Mouse (Mus musculus): ENCODE measurements at regions not wholly inside any gene's neighbourhood (a gene's known extent, or its start where the extent isn't known, plus 50 kb on each side); places are given as distances from the start of the nearest gene placed in this dataset.

DNA sequence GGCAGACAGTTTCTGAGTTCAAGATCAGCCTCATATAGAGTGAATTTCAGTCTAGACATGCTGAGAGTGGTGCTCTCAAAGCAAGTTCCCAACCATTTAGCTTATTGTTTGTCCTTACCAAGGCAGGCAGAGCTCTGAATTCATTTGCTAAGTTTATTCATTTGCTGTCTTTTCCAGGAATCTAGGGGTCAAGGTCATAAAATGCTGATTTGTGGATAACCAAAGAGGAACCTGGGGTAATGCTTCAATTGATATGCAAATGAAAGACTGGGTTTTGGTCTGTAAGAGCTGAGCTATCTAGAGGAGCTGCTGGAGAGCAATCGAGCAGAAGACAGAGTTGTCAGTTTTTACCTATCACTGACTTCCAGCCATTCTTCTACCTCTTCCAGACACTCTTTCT is 832.8 kb downstream of the Ryr2 start:
- no peak for DNase-seq (ENCODE audit: low spot score)

DNA sequence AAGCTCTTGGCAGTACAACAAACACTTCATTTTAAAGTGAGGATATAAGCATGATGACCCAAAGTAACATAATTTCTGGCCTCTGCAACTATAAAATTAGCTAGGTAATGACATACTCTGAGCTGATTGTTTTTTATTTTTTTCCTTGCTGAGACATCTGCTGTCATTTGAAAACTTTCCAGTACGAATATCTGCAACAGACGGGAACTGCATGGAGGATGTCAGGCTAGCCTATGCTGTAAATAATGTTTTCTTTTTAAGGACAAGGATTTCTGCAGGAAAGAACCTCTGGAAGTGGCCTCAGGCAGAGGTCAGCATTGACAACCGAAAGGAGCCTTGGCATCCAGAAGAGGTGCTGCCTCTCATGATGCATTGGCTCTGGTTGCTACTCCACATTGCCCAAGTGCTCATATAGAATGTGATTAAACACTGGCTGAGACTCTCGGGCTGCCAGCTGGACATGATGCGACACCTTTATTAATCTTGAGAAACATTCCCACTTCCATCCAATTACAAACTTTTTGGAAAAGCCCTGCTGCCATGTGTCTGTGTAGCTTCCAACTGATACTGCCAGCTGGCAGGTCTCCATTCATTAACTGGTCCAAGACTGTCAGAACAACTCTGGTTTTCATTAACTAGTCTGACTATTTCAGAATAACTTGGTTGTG is 837.9 kb downstream of the Ryr2 start:
- peak; percentile 5 for DNase-seq (ENCODE audit: low spot score)

- no peak for DNase-seq (ENCODE audit: low spot score)
Observed at GRCm38 (mm10) chr13:11247541-11247940, 859.2 kb downstream of the Ryr2 start.

DNA sequence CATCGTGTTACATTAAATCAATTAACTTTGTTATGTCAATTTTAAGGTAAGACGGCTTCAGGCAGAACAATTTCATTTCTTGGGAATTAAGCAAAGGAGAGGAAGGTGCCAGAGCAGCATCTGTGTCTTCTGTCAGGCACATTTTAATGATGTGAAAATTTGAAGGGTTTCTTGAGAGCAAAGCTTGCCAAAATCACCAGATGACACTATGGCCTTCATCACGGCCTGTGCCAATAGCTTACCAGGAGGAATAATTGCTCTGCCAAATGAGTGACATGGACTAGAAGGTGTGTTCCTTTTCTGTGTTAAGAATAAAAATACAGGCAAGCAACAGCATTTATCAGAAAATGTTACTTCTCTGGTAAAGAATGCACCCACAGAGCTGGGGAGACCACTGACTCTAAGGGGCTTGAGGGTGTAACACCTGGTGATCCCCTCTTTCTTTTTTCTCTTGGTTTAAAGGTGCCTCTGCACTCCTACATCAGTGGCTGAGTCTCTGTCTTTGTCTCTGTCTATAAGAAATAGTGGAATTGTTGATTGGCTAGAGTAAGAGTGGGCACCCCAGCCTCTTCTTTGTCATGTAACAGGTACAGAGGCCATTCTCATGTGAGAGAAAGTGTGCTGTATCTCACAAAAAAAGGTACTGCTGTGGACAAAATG is 856.2 kb upstream of the Chrm3 start:
- DNase-seq (ENCODE audit: low spot score), result no peak

DNA sequence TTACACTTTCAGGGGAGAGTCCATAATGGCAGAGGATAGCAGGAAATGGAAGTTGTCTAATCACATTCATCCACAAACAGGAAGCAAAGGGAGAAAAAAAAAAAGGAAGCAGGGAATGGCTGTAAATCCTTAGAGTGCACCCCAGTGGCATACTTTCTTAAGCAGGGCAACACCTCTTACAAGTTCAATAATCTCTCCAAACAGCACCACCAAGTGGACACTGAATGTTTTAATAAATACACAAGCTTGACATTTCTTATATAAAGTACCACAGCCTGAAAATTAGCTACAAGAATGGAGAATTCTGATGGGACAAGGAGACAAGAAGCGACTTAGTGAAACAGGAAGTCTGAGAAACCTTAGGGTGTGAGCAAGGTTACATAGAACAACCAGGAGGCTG is 849.5 kb upstream of the Chrm3 start:
- no peak for DNase-seq (ENCODE audit: low spot score)

GRCm38 (mm10) chr13:11205216-11205786 is 844.7 kb upstream of the Chrm3 start:
- DNase-seq (ENCODE audit: low spot score), result no peak

- DNase-seq (ENCODE audit: low spot score), result no peak
Observed at GRCm38 (mm10) chr13:11201978-11202377, 841.3 kb upstream of the Chrm3 start.

- no peak for DNase-seq (ENCODE audit: low spot score)
Observed at GRCm38 (mm10) chr13:11192471-11192870, 831.8 kb upstream of the Chrm3 start.

DNA sequence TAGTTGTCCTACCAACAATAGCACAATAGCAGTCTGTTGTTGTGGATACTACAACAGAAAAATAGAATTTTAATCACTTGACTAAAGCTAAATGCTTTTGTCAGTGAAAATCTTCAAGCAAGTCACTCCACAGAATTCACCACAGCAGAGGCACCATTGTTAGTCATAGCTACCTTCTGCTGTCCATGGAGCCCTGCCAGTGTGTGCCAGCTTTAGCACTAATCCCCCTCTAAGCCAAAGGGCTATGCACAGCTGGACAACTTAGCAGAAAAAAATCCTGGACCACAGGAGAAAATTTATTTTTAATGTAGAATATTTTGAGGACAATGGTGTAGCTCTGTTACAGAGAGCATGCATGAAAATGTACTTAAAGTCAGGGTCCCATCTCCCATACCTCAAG is 820.5 kb upstream of the Chrm3 start:
- DNase-seq (ENCODE audit: low spot score), result no peak

DNA sequence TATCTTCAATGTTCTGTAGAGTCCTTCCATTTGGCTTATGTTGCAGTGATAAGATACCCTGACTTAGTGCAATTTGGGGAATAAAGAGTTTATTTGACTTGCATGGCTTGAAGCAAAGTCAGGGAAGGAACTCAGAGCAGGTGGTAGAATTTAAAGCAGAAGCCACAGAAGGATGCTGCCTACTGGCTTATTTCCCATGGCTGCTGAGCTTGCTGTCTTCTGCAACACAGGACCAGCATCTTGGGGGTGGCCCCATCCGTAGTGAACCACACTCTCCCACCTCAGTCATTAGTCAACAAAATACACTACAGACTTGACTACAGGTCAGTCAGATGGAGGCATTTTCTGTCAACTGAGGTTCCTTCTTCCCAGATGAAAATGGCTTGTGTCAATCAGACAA is 819.7 kb upstream of the Chrm3 start:
- DNase-seq (ENCODE audit: low spot score), result no peak

GRCm38 (mm10) chr13:11178586-11178985 is 817.9 kb upstream of the Chrm3 start:
- DNase-seq (ENCODE audit: low spot score), result no peak

- no peak for DNase-seq (ENCODE audit: low spot score)
Observed at GRCm38 (mm10) chr13:11177642-11178420, 817.2 kb upstream of the Chrm3 start.

DNA sequence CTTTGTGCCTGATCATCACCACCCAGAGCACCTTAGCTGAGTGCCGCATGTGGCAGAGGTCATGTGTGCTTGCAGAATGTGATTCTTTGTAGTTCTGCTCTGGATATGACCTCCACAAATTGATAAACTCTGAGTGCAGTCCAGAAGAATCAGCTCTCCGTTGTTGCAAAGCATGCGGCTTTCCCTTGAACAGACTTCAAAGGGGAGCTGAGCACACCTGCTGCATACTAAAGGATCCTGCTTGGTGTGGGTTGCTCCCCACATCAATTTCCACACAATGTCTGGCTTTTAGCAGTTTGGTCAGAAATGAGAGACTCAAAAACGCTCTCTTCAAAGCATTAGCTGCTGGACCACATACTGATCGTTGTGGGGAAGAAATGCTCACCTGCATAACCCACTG is 806.5 kb upstream of the Chrm3 start:
- no peak for DNase-seq (ENCODE audit: low spot score)

GRCm38 (mm10) chr13:11164130-11164529 is 803.5 kb upstream of the Chrm3 start:
- DNase-seq (ENCODE audit: low spot score), result no peak

- DNase-seq (ENCODE audit: low spot score), result no peak
Observed at GRCm38 (mm10) chr13:11147268-11147667, 786.6 kb upstream of the Chrm3 start.

- no peak for DNase-seq (ENCODE audit: low spot score)
Observed at GRCm38 (mm10) chr13:11107693-11108092, 747.0 kb upstream of the Chrm3 start.

- DNase-seq (ENCODE audit: low spot score), result no peak
Observed at GRCm38 (mm10) chr13:11106426-11106825, 745.8 kb upstream of the Chrm3 start.

DNA sequence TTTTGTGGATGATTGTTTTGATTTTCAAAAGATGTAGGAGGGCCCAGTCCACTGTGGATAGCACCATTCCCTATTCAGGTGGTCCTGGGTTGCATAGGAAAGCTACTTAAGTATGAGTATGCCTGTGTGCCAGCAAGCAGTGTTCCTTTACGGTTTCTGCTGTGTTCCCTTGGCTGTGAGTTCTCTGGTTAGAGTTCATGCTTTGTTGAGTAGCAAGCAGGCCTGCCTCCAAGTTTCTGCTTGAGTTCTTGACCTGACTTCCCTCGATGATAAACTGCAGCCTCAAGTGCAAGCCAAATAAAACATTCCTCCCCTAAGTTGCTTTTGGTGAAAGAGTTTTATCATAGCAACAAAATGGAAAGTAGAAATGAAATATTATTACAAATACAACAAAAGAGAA is 744.9 kb upstream of the Chrm3 start:
- DNase-seq (ENCODE audit: low spot score), result peak; percentile 15

DNA sequence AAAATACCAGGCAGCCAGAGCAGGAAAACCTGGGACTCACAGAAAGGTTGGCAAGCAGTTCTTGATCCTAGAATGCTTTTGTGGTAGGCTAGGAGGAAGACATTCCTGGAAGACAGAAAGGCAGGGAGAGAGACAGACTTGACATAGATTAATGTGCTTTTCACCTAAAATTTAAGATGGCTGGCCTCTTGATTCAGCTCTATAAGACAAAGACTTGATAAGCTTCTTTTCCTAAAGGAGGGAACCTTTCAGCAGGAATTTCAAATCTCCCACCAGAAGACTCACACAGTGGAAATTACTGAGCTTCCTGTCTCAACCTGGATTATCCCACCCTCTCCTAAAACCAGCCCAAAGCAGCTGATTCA is 738.9 kb upstream of the Chrm3 start:
- DNase-seq (ENCODE audit: low spot score), result no peak

DNA sequence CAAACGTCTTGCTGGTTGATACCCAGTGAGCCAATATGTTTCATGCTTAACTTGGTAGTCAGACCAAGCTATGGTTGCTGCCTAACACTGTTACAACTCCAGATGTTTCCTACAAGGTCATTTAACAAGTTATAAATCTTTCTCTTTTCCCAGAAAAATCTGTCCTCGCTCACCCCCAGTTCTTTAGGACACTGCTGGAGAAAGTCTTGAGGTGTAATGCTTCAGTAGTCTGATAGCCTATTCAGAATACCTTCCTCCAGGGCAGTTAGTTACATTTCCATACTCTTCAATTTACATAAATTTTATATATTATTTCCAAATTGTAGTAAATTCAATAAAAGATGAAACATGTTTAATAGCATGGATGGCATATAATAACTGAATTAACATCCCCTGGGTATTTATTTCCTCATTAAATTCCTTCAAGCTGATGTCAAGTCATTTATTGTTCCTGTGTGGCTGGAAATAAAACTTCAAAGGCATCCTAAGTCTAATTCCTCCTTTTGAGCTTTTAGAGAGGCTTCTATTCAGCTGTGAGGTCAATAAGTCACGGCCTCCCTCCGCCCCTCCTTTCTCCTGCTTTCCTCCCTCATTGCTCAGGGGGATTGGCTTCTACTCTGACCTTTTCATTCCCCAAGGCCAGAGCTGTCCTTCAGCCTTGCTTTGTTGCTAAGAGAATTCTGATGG is 738.4 kb upstream of the Chrm3 start:
- DNase-seq (ENCODE audit: low spot score), result no peak

DNA sequence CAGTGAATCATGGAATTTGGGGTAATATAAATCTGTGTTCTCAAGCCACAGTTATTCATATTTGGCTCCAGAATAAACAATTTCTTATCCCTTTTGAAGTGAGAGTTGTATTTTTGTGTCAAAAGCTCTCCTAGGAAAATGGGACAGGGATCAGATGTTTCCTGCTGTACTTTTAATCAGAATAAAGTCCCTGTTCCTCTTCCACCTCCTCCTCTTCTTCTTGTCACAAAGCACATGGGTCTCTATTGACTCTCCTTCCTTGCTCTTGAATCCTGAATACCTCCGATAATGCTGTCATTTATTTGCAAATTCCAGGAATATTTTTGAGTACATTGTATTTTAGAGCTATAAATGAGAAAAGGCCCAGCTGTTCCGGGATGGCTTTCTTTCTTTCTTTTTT is 732.3 kb upstream of the Chrm3 start:
- no peak for DNase-seq (ENCODE audit: low spot score)

Measured in urinary bladder, postnatal 14 days (tissue).